Mouse (Mus musculus) neural tube, embryonic 12.5 days (tissue): ENCODE data around the gene Chrm4. TPM values are rescaled to one million over a fixed set of nuclear protein-coding genes. Genes with fewer than 3 reads are reported as not detected.

Source experiments
- ATAC-seq: fragments of 200-750 bp; cut with Nextera tagmentation; 2 replicates; pipeline ENCODE4 v1.8.0; 2017; ENCODE audit warnings: low read depth, mild to moderate bottlenecking, moderate TSS enrichment, moderate library complexity; ENCODE audit not compliant: low FRiP score
- H3K27ac ChIP-seq: fragments of 300-500 bp; sonication (generic); 2 replicates; pipeline ENCODE4 v1.5.1; 2016
- H3K27me3 ChIP-seq: fragments of 300-500 bp; sonication (generic); replicated peaks from 2 replicates; pipeline ENCODE4 v1.6.1; 2016; ENCODE audit warnings: mild to moderate bottlenecking
- H3K36me3 ChIP-seq: fragments of 300-500 bp; sonication (generic); 2 replicates; pipeline ENCODE4 v1.6.1; 2016; ENCODE audit warnings: mild to moderate bottlenecking
- H3K4me1 ChIP-seq: fragments of 300-500 bp; sonication (generic); 2 replicates; pipeline ENCODE4 v1.6.1; 2016
- H3K4me2 ChIP-seq: fragments of 300-500 bp; sonication (generic); replicated peaks from 2 replicates; pipeline ENCODE4 v1.6.1; 2016; ENCODE audit warnings: mild to moderate bottlenecking
- H3K4me3 ChIP-seq: fragments of 300-500 bp; sonication (generic); 2 replicates; pipeline ENCODE4 v1.5.1; 2016
- H3K9ac ChIP-seq: fragments of 300-500 bp; sonication (generic); 2 replicates; pipeline ENCODE4 v1.6.1; 2016; ENCODE audit warnings: mild to moderate bottlenecking
- H3K9me3 ChIP-seq: fragments of 300-500 bp; sonication (generic); 2 replicates; pipeline ENCODE4 v1.6.1; 2016; ENCODE audit warnings: mild to moderate bottlenecking
- WGBS: fragments of 180-500 bp; shearing (Covaris S2); methylation state at CpG from one replicate; pipeline ENCODE4 v1.1.7; 2016; 5-methylcytosine and 5-hydroxymethylcytosine counted together
- polyA plus RNA-seq: library from polyadenylated mRNA; unstranded; fragments of >200 nt; fragmentation: Nextera tagmentation; extraction: Ambion mirVana; gene quantifications from 2 replicates; pipeline ENCODE4 v1.2.1, GENCODE M21; 2016

Chrm4 gene
- polyA plus RNA-seq: 0.50 and 0.96 TPM in 2 replicates

GRCm38 (mm10) chr2:91926949-91927348, at the start of gene Chrm4:
TSS of gene Chrm4 (plus strand) at chr2:91927249.
- H3K4me3 ChIP-seq: no peak within 1 kb of the TSS
- H3K27me3 ChIP-seq: peaks cover 31% of the 10 kb centered on the region
- no peaks in the 10 kb centered on the region for H3K36me3 ChIP-seq
- WGBS: 88% methylated on average over 3 of the region's 3 CpGs
- H3K9me3 ChIP-seq: no peaks in the 10 kb centered on the region
- H3K4me2 ChIP-seq: peak within 1 kb of the TSS; percentile 79
- H3K4me1 ChIP-seq: peaks cover 48% of the 10 kb centered on the region
- no peak within 1 kb of the TSS for H3K9ac ChIP-seq
- H3K27ac ChIP-seq: no peak within 1 kb of the TSS
- ATAC-seq: no peak

GRCm38 (mm10) chr2:91878387-91879180, 48.5 kb upstream of the Chrm4 start:
- Histone ChIP-seq H3K27me3 (no peaks in the 10 kb centered on the region), H3K9me3 (no peaks in the 10 kb centered on the region), H3K36me3 (0 out of 2 replicates have a peak, but pooled peaks cover 3% of the 10 kb centered on the region), H3K4me2 (no peak overlapping the region), H3K27ac (no peak overlapping the region), H3K9ac (no peak overlapping the region), H3K4me1 (no peaks in the 10 kb centered on the region), H3K4me3 (no peak overlapping the region)
- WGBS: 69% methylated on average over 7 of the region's 7 CpGs
- no peak for ATAC-seq

DNA sequence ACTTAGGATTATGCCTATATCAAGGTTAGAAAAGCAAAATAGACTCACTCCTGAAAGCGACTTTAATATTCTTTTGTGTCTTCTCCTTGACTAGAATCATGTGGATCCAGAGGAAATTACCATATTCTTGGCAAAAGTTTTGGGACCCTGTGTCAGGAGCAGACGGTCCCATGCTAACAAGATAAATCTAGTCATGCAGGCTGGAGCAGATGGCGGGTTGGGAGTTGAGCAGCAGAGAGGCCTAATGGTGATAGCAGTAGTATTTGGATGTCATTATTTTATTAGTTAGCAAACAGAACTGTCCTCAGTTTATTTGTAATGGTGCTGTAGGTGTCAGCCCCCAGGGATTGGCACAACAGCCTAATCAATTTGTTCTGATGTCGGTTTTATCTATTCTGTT, 43.1 kb upstream of the Chrm4 start:
- H3K4me2 ChIP-seq: no peak overlapping the region
- H3K36me3 ChIP-seq: peaks cover 15% of the 10 kb centered on the region; the same call in 1 of the 2 replicates
- H3K27ac ChIP-seq: no peak overlapping the region
- H3K9me3 ChIP-seq: no peaks in the 10 kb centered on the region
- no peaks in the 10 kb centered on the region for H3K27me3 ChIP-seq
- H3K4me1 ChIP-seq: no peaks in the 10 kb centered on the region
- WGBS: 86% methylated on average over 4 of the region's 4 CpGs
- no peak overlapping the region for H3K9ac ChIP-seq
- no peak overlapping the region for H3K4me3 ChIP-seq
- no peak for ATAC-seq

- Histone ChIP-seq H3K4me2 (no peak overlapping the region), H3K4me3 (no peak overlapping the region), H3K27me3 (no peaks in the 10 kb centered on the region), H3K4me1 (no peaks in the 10 kb centered on the region), H3K36me3 (peaks cover 15% of the 10 kb centered on the region; the same call in 1 of the 2 replicates), H3K9me3 (no peaks in the 10 kb centered on the region), H3K9ac (no peak overlapping the region), H3K27ac (no peak overlapping the region)
- no peak for ATAC-seq
- WGBS: 88% methylated on average over 4 of the region's 4 CpGs
Measured at GRCm38 (mm10) chr2:91884616-91885015, 42.4 kb upstream of the Chrm4 start.

DNA sequence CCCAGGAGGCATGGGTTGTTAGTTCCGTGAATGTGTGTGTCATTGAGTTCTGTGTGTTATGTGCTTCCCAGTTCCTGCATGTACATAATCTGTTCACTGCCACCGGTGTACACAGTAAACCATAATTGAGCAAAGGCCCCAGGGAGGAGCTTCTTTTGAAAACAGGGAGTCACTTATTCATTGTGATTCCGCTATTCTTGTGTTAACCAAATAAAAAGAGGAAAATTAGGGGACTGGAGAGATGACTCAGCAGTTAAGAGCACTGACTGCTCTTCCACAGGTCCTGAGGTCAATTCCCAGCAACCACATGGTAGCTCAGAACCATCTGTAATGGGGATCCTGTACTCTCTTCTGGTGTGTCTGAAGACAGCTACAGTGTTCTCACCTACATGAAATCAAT, 32.3 kb upstream of the Chrm4 start:
- Histone ChIP-seq H3K9ac (no peak overlapping the region), H3K4me3 (no peak overlapping the region), H3K27me3 (no peaks in the 10 kb centered on the region), H3K36me3 (0 out of 2 replicates have a peak, but pooled peaks cover 2% of the 10 kb centered on the region), H3K9me3 (no peaks in the 10 kb centered on the region), H3K27ac (no peak overlapping the region), H3K4me1 (no peaks in the 10 kb centered on the region), H3K4me2 (no peak overlapping the region)
- no peak for ATAC-seq
- WGBS: 93% methylated on average over 3 of the region's 3 CpGs

GRCm38 (mm10) chr2:91895401-91895800, 31.6 kb upstream of the Chrm4 start:
- WGBS: 98% methylated on average over 3 of the region's 3 CpGs
- no peak overlapping the region for H3K4me3 ChIP-seq
- H3K9me3 ChIP-seq: no peaks in the 10 kb centered on the region
- no peaks in the 10 kb centered on the region for H3K4me1 ChIP-seq
- no peaks in the 10 kb centered on the region for H3K27me3 ChIP-seq
- ATAC-seq: no peak
- no peak overlapping the region for H3K9ac ChIP-seq
- no peak overlapping the region for H3K4me2 ChIP-seq
- H3K36me3 ChIP-seq: peaks cover 7% of the 10 kb centered on the region
- no peak overlapping the region for H3K27ac ChIP-seq

DNA sequence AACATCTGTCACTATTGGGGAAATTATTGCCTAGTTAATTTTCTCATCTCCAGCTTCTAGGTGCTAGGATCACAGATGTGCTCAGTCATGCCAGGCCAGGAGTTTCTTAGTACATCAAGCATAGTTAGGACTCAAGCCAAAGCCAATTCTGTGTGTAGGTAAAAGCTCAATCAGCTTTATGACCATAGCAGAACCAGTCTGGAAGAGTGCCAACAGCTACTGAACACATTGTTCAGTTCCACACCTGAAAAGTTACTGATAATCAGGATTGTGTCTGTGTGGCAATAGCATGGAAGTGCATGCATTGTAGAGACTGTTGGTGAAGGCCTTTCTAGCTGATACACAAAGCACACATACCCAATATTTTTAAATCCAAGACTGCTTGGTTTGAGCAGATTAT, 29.1 kb upstream of the Chrm4 start:
- Histone ChIP-seq H3K9ac (no peak overlapping the region), H3K4me1 (no peaks in the 10 kb centered on the region), H3K4me2 (no peak overlapping the region), H3K36me3 (peaks cover 7% of the 10 kb centered on the region), H3K27ac (no peak overlapping the region), H3K4me3 (no peak overlapping the region), H3K27me3 (no peaks in the 10 kb centered on the region), H3K9me3 (no peaks in the 10 kb centered on the region)
- ATAC-seq: no peak

- Histone ChIP-seq H3K4me2 (no peak overlapping the region), H3K27me3 (no peaks in the 10 kb centered on the region), H3K27ac (no peak overlapping the region), H3K9me3 (no peaks in the 10 kb centered on the region), H3K4me3 (no peak overlapping the region), H3K9ac (no peak overlapping the region), H3K36me3 (peaks cover 7% of the 10 kb centered on the region), H3K4me1 (no peaks in the 10 kb centered on the region)
- ATAC-seq: no peak
- 94% methylated on average over 3 of the region's 3 CpGs for WGBS
Measured at GRCm38 (mm10) chr2:91899141-91899540, 27.9 kb upstream of the Chrm4 start.

GRCm38 (mm10) chr2:91900431-91900830, 26.6 kb upstream of the Chrm4 start:
- WGBS: 93% methylated on average over 8 of the region's 8 CpGs

GRCm38 (mm10) chr2:91902336-91902735, 24.7 kb upstream of the Chrm4 start:
- Histone ChIP-seq H3K4me2 (no peak overlapping the region), H3K9ac (no peak overlapping the region), H3K36me3 (peaks cover 7% of the 10 kb centered on the region), H3K4me1 (peaks cover 6% of the 10 kb centered on the region; the same call in 1 of the 2 replicates), H3K4me3 (no peak overlapping the region), H3K27ac (no peak overlapping the region), H3K27me3 (no peaks in the 10 kb centered on the region), H3K9me3 (no peaks in the 10 kb centered on the region)
- WGBS: 62% methylated on average over 5 of the region's 5 CpGs
- no peak for ATAC-seq

More at GRCm38 (mm10) chr2:91900431-91900830, 26.6 kb upstream of the Chrm4 start:
- ATAC-seq: no peak
- H3K9ac ChIP-seq: no peak overlapping the region
- H3K36me3 ChIP-seq: peaks cover 7% of the 10 kb centered on the region
- no peak overlapping the region for H3K4me3 ChIP-seq
- no peak overlapping the region for H3K4me2 ChIP-seq
- no peak overlapping the region for H3K27ac ChIP-seq
- H3K27me3 ChIP-seq: no peaks in the 10 kb centered on the region
- peaks cover 6% of the 10 kb centered on the region; the same call in 1 of the 2 replicates for H3K4me1 ChIP-seq
- H3K9me3 ChIP-seq: no peaks in the 10 kb centered on the region

DNA sequence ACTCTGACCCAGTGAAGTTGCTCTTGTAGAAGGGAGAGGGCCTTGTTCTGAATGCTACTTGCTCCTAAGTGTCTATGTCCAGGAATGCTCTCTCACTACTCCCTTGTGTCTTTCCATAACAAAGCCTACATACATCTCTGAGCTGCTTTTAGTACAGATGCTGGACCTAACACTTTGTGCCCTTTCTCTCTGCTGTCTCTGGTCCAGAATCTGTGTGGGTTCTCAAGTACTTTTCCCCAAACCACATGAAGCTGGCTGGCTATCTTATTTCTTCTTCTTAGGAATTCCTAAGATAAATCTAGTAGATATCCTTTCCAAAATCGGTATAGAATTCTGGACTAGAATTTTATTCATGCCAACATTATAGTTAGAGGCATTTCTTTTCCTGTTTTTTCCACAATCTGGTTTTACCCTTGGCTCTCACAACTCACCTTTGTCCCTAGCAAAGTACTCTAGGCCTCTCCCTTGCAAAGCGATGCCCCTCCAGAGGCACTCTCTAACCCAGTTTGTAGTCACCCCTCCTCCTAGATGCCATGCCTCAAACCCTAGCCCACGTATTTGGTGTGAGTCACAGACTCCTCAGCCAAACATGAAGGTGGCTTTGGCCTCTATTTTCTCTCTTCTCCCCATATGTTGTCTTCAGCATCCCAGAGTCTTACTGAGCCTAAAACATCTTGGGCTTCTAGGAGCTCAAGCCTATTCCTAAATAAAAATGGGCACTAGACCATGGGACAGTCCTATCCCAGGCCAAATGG, 23.7 kb upstream of the Chrm4 start:
- Histone ChIP-seq H3K9ac (no peak overlapping the region), H3K36me3 (peaks cover 7% of the 10 kb centered on the region), H3K4me1 (peaks cover 6% of the 10 kb centered on the region; the same call in 1 of the 2 replicates), H3K9me3 (no peaks in the 10 kb centered on the region), H3K4me3 (no peak overlapping the region), H3K27me3 (no peaks in the 10 kb centered on the region), H3K27ac (no peak overlapping the region), H3K4me2 (no peak overlapping the region)
- WGBS: 92% methylated on average over 3 of the region's 3 CpGs
- no peak for ATAC-seq

DNA sequence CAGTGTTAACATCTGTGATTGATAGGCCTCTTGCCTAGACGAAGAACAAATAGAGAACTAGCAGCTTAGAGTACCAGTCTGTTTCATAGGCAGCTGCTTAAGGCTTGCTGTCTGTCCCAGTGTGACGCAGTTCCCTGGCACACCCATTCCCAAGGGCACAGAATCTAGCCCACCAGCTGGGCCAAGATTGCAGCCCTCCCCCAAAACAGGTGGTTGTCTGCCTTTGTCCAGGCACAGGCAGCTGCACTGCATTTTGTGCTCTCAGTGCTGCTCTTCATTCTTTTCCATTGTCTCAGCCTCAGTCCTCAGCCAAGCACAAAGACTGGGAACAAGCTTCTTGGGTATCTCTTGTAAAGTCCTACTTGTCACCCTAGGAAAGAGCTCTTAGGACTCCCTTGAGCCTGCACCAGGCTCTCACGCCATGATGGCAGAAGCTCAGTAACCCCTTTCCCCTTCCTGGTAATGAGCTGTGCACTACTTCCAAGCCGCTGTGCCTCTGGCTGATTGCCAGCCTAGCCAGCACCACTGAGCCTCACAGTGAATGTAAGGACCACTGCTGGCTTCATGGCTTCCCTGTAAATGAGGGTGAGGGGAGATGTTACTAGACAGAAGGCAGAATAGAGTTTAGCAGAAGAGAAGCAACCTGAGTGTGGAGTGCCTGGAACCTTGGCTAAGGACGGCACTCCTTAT, 22.3 kb upstream of the Chrm4 start:
- no peak overlapping the region for H3K4me3 ChIP-seq
- no peaks in the 10 kb centered on the region for H3K27me3 ChIP-seq
- peak; percentile 71 for ATAC-seq
- peaks cover 11% of the 10 kb centered on the region for H3K36me3 ChIP-seq
- no peak overlapping the region for H3K4me2 ChIP-seq
- H3K4me1 ChIP-seq: peaks cover 6% of the 10 kb centered on the region; the same call in 1 of the 2 replicates
- H3K9me3 ChIP-seq: no peaks in the 10 kb centered on the region
- no peak overlapping the region for H3K9ac ChIP-seq
- 52% methylated on average over 5 of the region's 5 CpGs for WGBS
- 0 out of 2 replicates have a peak overlapping the region, but pooled peaks have one; percentile 16 for H3K27ac ChIP-seq
